Mouse (Mus musculus): ENCODE measurements around the gene Kncn. TPM values are rescaled to one million over a fixed set of nuclear protein-coding genes. Genes with fewer than 3 reads are reported as not detected.

Kncn gene
- polyA plus RNA-seq, 3 experiments from 2014 or later, result not detected

- no peak for ATAC-seq
These were observed 5.4 kb upstream of the Kncn start for GRCm38 (mm10) chr4:115878828-115879227.

- ATAC-seq, result no peak
These were observed 3.0 kb upstream of the Kncn start for GRCm38 (mm10) chr4:115881183-115881582.

- no peak for ATAC-seq
These were observed 2.0 kb upstream of the Kncn start for GRCm38 (mm10) chr4:115882195-115882594.

DNA sequence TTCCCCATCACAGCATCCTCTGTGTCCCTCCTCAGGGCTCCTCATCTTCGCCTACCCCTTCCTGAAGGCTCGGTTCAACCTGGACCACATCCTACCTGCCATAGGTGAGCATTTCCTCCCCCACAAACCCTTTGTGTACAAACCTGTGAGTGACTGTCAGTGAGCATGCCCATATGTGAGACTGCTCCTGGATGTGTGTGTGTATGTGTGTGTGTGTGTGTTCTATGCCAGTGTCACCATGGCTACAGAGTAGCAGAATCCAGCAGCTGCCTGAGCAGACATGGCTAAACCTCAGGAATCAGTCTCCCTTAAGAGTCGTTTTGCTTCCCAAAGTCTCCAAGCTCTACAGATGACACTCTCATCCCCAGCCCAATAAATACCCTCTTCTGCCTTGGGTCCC, 1.6 kb downstream of the Kncn start:
- ATAC-seq, result no peak

DNA sequence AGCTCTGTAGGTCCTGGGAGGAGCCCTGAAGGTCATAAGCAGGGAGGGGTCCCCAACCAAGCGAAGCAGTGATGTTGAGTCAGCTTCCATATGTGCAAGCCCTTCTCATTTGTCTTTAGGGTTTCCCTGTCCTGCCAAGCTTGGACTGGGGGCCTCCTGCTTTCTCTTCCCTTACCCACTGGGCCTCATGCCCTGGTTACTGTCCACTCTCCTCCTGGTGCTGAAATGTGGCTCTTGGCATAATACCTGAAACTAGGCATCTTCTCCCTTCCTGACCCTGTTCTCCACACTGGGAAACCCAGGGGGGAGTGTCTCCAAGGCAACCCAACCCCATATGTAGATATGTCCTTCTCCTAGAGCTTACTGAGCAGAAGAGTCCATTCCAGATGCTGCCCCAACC, 2.7 kb downstream of the Kncn start:
- ATAC-seq, result no peak

DNA sequence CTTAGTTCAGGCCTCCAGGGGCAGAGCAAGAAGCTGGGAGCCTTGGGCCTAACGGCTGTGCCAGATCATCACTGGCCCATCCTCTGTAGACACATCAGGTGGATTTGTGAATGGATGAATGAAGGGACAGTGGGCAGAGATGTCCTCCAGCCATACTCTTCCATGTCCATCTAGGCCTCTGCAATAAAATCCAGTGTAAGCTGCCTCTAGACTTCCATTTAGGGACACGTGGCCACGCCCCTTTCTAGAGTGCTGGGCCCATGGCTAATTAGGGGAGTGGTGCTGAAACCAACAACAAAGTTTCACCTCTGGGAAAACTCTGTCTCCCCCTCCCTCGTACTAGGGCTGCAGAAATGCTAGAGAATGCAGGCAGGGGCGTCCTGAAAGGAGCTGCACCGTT, 5.9 kb downstream of the Kncn start:
- no peak for ATAC-seq

- ATAC-seq, result no peak
These were observed 6.4 kb downstream of the Kncn start, which contains the start of gene 6430628N08Rik for GRCm38 (mm10) chr4:115890553-115890952. Gene 6430628N08Rik, plus strand, starts transcription at chr4:115890665.

DNA sequence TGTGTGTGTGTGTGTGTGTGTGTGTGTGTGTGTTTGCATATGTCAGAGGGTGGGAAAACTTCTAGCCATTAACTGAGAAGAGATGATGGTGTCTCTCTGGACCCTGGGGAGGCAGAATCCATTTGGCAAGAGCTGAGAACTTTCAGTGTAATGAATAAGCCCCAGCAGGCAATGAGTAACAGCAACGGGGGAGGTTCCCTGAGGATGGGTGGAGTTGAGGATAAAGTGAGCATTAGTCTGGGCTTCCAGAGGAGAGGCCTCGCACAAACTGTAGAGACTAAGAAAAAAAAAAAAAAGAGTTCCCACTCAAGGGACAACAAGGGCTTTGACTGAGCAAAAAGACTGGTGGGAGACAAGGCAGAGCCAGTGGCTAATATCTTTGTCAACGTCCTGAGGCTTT, 10.1 kb downstream of the Kncn start:
- no peak for ATAC-seq

DNA sequence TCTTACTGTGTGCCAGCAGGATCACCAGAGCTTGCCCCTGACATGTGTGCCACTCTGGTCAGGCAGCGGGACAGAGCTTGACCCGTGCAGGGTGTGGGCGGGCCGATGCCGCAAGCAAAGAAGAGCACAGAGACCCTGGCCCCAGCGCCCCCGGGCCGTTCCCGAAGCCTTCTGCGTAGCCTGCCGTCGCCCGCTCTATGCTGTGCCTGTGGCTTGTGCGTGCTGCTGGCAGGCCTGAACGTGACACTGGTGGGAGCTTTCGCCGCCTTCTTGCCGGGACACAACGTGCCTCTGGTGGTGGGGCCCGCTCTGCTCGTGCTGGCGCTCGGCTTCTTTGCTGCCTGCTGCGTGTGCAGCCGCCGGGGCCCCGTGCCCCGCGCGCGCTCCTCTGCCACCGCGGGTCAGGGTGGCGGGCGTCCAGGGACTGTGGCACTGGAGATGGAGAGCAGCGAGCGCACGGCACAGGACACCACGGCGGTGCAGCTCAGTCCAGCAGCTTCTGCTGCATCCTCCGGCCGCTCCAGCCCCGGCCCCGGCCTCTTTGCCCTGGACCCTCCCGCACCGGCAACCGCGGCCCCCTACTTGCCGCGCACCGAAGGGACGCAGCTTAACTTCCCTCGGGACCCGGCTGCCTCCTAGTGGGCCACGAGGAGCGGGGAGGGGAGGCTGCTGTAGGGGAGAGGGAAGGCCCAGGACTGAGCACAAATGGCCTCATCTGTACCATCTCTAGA, 13.9 kb downstream of the Kncn start:
- ATAC-seq, result no peak

DNA sequence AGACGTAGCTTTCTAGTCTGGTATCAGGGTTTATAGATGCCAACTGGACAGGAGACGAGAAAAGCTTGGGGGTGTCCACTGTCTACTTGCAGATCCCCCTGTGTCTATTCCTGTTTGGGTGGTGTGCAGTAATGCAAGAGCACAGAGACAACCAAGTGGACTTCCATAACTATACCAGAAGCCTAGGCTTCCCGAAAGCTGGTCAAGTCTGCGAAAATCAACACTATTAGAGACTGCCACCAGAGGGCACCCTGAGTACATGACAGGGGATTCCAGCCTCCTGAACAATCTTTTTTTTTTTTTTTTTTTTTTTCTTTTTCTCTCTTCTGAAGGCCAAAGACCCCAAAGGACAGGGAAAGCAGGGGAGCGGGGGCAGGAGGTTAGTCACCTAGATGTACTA, 18.6 kb downstream of the Kncn start:
- peak; percentile 68 for ATAC-seq

DNA sequence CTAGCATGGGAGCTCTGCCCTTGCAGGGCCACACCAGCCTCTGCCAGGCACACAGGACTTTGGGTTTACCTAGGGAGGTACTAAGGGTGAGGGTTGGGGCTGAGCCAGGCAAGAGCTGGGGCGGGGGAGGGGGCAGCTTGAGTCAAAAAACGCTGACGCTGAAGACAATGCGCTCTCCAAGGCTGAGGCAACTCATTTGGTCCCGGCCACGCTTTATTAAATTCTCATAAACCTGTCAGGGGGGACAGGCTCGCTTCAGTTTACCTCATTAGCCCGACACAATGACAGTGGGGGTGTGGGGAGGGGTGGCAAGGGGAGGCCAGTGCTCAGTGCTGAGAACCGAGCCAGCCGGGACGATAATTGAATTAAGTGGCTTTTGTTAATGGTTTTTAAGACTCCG, 20.2 kb downstream of the Kncn start:
- ATAC-seq, result no peak

GRCm38 (mm10) chr4:115905701-115906100, 21.5 kb downstream of the Kncn start:
- ATAC-seq, result no peak

DNA sequence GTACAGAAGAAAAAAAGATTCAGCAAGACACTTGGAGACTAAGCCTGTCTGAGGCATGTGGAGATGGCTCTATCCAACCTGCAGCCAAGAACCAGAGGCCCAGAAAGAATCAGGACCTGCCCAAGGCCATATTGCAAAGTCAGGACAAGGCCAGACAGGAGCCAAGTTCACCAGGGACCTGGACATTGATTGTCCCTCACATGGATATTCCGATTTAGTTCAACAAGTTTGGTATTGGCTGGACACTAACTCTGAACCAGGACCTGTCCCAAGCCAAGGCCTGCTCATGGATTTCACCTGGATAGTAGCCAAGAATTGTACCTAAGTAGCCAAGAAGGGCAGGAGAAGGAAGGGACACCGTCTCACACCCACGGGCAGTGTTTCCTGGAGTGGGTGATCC, 22.6 kb downstream of the Kncn start:
- no peak for ATAC-seq

GRCm38 (mm10) chr4:115907994-115908393, 23.8 kb downstream of the Kncn start:
- ATAC-seq, result no peak

GRCm38 (mm10) chr4:115908641-115909040, 24.4 kb downstream of the Kncn start:
- no peak for ATAC-seq

- ATAC-seq, result no peak
These were observed 27.4 kb downstream of the Kncn start for GRCm38 (mm10) chr4:115911586-115911985.

GRCm38 (mm10) chr4:115919911-115920310, 35.7 kb downstream of the Kncn start:
- no peak for ATAC-seq

DNA sequence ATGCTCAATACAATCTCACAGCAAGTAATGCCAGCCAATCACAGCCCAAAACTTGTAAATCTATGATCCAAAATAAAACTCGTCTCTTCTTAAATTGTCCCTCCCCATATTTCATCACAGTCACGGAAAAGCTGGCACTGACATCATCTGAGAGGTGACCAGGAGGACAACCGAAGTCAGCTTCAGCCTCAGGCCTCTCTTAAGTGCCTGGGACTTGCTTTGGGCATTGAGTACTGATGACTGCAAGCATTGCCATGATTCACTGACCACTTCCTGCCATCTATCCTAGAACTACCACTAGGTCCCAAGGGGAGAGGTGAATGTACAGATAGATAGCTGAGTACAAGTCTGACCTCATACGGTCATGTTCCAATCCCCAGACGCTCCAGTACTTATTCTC, 38.5 kb downstream of the Kncn start:
- no peak for ATAC-seq

DNA sequence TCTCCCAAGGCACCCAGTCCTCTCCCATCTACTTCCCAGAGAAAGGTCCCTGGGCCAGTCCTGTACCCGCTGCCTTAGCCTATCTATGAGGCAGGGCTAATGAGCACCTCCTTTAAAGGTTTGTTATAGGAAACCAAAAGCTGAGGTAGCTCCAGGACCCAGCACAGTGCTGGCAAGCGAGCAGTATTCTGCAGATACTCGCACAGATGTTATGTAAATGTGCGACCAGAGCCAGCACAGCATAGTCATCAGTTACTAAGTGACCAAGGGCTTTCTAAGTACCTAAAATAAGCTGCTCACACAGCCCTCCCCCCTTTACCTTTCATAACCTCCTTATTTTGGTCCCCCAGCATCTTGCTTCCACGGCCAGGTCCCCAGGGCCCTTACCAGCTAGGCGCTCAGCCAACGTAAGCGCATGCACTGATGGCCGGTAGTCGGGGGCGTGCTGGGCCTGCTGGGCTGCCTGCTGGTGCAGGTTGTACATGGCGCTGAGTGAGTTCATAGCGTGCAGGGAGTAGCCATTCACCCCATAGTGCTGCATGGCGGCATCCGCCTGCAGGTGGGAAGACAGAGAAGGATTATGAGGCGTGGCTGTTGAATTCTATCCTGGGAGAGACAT, 39.2 kb downstream of the Kncn start:
- no peak for ATAC-seq

DNA sequence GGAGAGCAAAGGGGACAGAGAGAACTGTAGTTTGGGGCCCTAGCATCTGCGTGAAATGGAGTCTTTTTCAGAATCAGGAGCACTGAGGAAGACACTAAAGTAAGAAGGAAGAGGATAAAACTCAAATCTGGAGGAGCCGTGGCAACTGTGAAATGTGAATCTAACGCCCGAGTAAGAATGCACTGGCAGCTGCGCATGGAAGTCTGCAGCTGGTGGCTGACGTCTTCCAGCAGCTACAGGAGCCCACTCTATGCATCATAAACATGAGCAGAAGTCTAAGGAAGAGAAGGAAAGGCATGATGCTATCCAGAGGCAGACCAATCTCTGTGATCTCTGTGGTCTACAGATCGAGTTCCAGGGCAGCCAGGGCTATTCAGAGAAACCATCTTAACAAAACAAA, 43.4 kb downstream of the Kncn start:
- no peak for ATAC-seq

GRCm38 (mm10) chr4:115931556-115932088, 47.4 kb downstream of the Kncn start:
- no peak for ATAC-seq

GRCm38 (mm10) chr4:115935835-115936581, 51.8 kb downstream of the Kncn start:
- no peak for ATAC-seq

- no peak for ATAC-seq
These were observed 52.4 kb downstream of the Kncn start for GRCm38 (mm10) chr4:115936646-115937045.

Data from inflammation-experienced regulatory T-cells, adult 6 months (primary cell).